Mouse (Mus musculus) liver, embryonic 13.5 days (tissue): ENCODE measurements around the gene Ip6k3. TPM values are rescaled to one million over a fixed set of nuclear protein-coding genes. Genes with fewer than 3 reads are reported as not detected.

Experiments
- ATAC-seq: fragments of 200-750 bp; cut with Nextera tagmentation; 2 replicates; pipeline ENCODE4 v1.8.0; 2017; ENCODE audit warnings: low read depth, mild to moderate bottlenecking, moderate number of reproducible peaks, moderate library complexity
- DNase-seq: peaks from one replicate; pipeline ENCODE4 v3.0.0; 2022
- H3K27ac ChIP-seq: fragments of 300-500 bp; sonication (generic); 2 replicates; pipeline ENCODE4 v1.5.1; 2015; ENCODE audit warnings: moderate library complexity, mild to moderate bottlenecking, inconsistent platforms
- H3K27me3 ChIP-seq: fragments of 300-500 bp; sonication (generic); 2 replicates; pipeline ENCODE4 v1.6.1; 2015; ENCODE audit warnings: mild to moderate bottlenecking, inconsistent platforms
- H3K36me3 ChIP-seq: fragments of 300-500 bp; sonication (generic); 2 replicates; pipeline ENCODE4 v1.6.1; 2015; ENCODE audit warnings: mild to moderate bottlenecking, inconsistent platforms
- H3K4me1 ChIP-seq: fragments of 300-500 bp; sonication (generic); replicated peaks from 2 replicates; pipeline ENCODE4 v1.6.1; 2015; ENCODE audit warnings: inconsistent platforms
- H3K4me2 ChIP-seq: fragments of 300-500 bp; sonication (generic); 2 replicates; pipeline ENCODE4 v1.6.1; 2015; ENCODE audit warnings: inconsistent platforms, mild to moderate bottlenecking, moderate library complexity
- H3K4me3 ChIP-seq: fragments of 300-500 bp; sonication (generic); replicated peaks from 2 replicates; pipeline ENCODE4 v1.5.1; 2015; ENCODE audit warnings: mild to moderate bottlenecking, inconsistent platforms
- H3K9ac ChIP-seq: fragments of 300-500 bp; sonication (generic); 2 replicates; pipeline ENCODE4 v1.6.1; 2015; ENCODE audit warnings: mild to moderate bottlenecking, inconsistent platforms
- H3K9me3 ChIP-seq: fragments of 300-500 bp; sonication (generic); replicated peaks from 2 replicates; pipeline ENCODE4 v1.6.1; 2016; ENCODE audit warnings: inconsistent platforms
- WGBS: fragments of 180-500 bp; shearing (Covaris S2); methylation state at CpG from one replicate; pipeline ENCODE4 v1.1.7; 2015; ENCODE audit not compliant: insufficient replicate concordance; 5-methylcytosine and 5-hydroxymethylcytosine counted together
- polyA plus RNA-seq: library from polyadenylated mRNA; unstranded; fragments of >200 nt; fragmentation: Nextera tagmentation; extraction: Ambion mirVana; gene quantifications from 2 replicates; pipeline ENCODE4 v1.2.1, GENCODE M21; 2015

Gene Ip6k3
- polyA plus RNA-seq, 1 experiment from 2014 or later = 0.06 TPM

- H3K36me3 ChIP-seq = no peaks in the 10 kb centered on the region
- no peak overlapping the region for H3K4me2 ChIP-seq
- WGBS = 39% methylated on average over 13 of the region's 13 CpGs
- no peaks in the 10 kb centered on the region for H3K4me1 ChIP-seq
- no peaks in the 10 kb centered on the region for H3K27me3 ChIP-seq
- no peak overlapping the region for H3K4me3 ChIP-seq
- DNase-seq = no peak
- no peak overlapping the region for H3K9ac ChIP-seq
- H3K9me3 ChIP-seq = no peaks in the 10 kb centered on the region
- no peak for ATAC-seq
- H3K27ac ChIP-seq = no peak overlapping the region
These were observed 71.9 kb downstream of the Ip6k3 start for GRCm38 (mm10) chr17:27095690-27096089.

Other genes with a start within 250 kb of the Ip6k3 start
- gene Phf1, start 234.7 kb downstream of the Ip6k3 start, polyA plus RNA-seq = 1.4 and 1.6 TPM in 2 replicates
- gene Cuta, start 228.2 kb downstream of the Ip6k3 start, polyA plus RNA-seq = 111 and 118 TPM in 2 replicates
- gene Syngap1, start 226.5 kb downstream of the Ip6k3 start, polyA plus RNA-seq = 0.25 and 0.44 TPM in 2 replicates
- gene Zbtb9, start 194.6 kb downstream of the Ip6k3 start, polyA plus RNA-seq = 6.3 and 7.0 TPM in 2 replicates
- gene Bak1, start 138.8 kb downstream of the Ip6k3 start, polyA plus RNA-seq = 2.4 and 3.0 TPM in 2 replicates
- gene Itpr3, start 110.5 kb downstream of the Ip6k3 start, polyA plus RNA-seq = 0.48 and 0.56 TPM in 2 replicates
- gene Uqcc2, start 33.9 kb downstream of the Ip6k3 start, polyA plus RNA-seq = 211 and 216 TPM in 2 replicates
- 3.0 and 4.6 TPM in 2 replicates for gene Lemd2, start 36.7 kb upstream of the Ip6k3 start, polyA plus RNA-seq